Mouse (Mus musculus) megakaryocyte, embryonic 14.5 days (primary cell): Measurements from ENCODE around the gene Flvcr2. TPM values are rescaled to one million over a fixed set of nuclear protein-coding genes. Genes with fewer than 3 reads are reported as not detected.

Experiments used
- H3K27me3 ChIP-seq: replicated peaks from 2 replicates; pipeline ENCODE3; 2012; ENCODE audit warnings: inconsistent platforms
- H3K36me3 ChIP-seq: replicated peaks from 2 replicates; pipeline ENCODE3; 2012; ENCODE audit warnings: low read length, inconsistent platforms, mixed read lengths
- H3K4me1 ChIP-seq: 2 replicates; pipeline ENCODE4 v1.6.1; 2012; ENCODE audit warnings: inconsistent platforms
- H3K4me3 ChIP-seq: replicated peaks from 2 replicates; pipeline ENCODE3; 2012; ENCODE audit warnings: moderate library complexity, mild to moderate bottlenecking, inconsistent platforms
- H3K9me3 ChIP-seq: 2 replicates; pipeline ENCODE4 v1.6.1; 2012; ENCODE audit warnings: inconsistent platforms
- FLI1 ChIP-seq: IDR thresholded peaks from 2 replicates; pipeline ENCODE4 v1.6.1; 2012; ENCODE audit warnings: low read length, inconsistent platforms, mixed read lengths
- GATA1 ChIP-seq: IDR thresholded peaks from 3 replicates; pipeline ENCODE4 v1.6.1; 2012; ENCODE audit warnings: mixed read lengths, low read length, inconsistent platforms, borderline replicate concordance
- polyA plus RNA-seq: library from polyadenylated mRNA; stranded (reverse); fragments of >175 nt; gene quantifications from 2 replicates; pipeline ENCODE4 v1.2.3, GENCODE M21; 2012; ENCODE audit warnings: low replicate concordance; ENCODE audit not compliant: insufficient read depth

Flvcr2 gene
- polyA plus RNA-seq, 1 experiment = not detected

DNA sequence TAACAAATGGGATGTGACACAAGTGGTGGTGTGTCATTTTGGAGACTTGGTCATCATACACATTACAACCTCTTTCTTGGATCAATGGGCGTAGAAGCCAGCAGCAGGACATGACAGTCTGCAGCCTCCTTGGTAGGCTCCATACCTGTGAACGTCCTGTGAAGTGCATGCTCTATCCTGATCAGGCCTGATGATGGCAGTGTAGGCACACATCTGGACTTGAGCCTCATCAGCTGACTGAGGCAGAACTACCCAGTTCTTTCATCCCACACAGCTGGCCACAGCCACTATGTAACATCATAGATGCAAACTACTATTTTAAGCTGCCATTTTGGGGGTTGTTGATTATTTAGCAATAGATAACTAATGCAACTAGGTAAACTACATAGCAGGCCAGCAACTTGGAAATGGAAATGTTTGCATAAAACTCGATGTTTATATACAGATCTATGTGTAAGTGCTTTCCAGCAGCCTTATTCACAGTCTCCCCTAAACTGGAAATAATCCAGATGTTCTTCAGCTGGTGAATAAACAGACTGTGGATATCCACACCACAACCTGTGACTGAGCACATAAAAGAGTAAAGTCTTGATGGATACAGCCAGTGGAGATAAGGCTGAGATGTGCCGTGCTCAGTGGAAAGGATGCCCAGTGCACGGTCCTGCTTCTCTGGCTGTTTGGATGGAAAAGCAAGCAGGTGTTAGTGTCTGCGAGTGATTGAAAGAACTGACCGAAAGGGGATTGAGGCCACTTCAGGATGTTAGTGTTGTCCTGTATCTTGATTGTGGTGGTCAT is 102.0 kb downstream of the Flvcr2 start:
- Histone ChIP-seq H3K4me3 (no peak overlapping the region), H3K27me3 (no peaks in the 10 kb centered on the region), H3K36me3 (peaks cover 82% of the 10 kb centered on the region), H3K4me1 (peaks cover 8% of the 10 kb centered on the region), H3K9me3 (no peaks in the 10 kb centered on the region)
- TF ChIP-seq FLI1 (no peak), GATA1 (no peak)

DNA sequence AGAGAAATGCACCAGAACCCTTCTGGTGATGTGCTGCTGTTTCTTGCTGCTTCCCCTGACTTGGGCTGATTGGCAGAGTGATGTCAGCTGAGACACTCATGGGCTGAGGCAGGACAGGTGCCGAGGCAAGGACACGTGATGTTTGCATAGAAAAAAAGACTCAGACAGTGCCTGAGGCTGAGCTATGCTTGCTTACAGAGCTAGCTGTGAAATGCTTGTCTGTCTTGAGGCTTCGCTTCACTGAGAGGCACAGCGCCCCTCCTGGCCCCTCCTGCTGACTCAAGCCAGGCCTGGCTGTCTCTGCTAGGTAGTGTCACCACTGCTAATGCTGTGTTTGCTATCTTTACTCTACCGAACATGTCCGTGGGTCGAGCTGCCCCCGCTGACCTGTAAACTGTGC is 104.3 kb downstream of the Flvcr2 start:
- peaks cover 15% of the 10 kb centered on the region for H3K4me1 ChIP-seq
- H3K9me3 ChIP-seq = no peaks in the 10 kb centered on the region
- no peak overlapping the region for H3K4me3 ChIP-seq
- H3K27me3 ChIP-seq = no peaks in the 10 kb centered on the region
- H3K36me3 ChIP-seq = peaks cover 77% of the 10 kb centered on the region
- TF ChIP-seq GATA1 (no peak), FLI1 (no peak)

DNA sequence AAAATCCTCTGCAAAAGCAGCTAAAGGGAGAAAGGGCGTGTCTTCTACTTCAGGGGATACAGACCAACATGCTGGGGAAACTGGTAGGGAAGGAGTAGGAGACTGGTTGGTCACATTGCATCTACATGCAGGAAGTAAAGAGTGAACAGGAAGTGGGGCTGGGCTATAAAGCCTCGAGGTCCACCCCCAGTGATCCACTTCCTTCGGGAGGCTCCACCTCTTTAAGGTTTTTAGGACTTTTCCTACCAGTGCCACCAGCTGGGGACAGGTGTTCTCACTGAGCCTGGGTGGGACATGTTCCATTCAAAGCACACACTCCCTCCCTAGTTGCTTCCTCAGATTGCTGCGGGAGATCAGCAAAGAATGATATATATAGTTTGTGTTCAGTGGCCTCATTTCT is 107.5 kb downstream of the Flvcr2 start:
- no peaks in the 10 kb centered on the region for H3K9me3 ChIP-seq
- TF ChIP-seq GATA1 = no peak
- TF ChIP-seq FLI1 = no peak
- no peaks in the 10 kb centered on the region for H3K27me3 ChIP-seq

DNA sequence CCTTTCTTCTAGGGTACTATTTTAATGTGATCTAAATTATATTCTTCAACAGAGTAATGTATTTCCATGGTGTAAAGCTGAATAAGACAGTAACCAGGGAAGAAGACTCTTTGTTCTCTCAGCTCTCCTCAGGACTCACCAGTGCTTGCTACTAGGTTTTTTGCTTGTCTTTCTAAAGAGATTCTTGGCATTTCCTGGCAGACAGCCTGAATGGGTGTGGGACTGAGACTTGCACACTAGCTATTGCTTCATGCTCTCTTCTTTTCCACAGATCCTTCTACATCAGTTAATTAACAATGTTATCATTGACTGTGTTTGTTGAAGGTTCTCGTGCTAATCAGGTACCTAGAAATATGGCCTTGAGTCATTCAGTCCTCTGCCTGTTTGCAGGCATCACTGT is 107.9 kb downstream of the Flvcr2 start:
- Histone ChIP-seq H3K27me3 (no peaks in the 10 kb centered on the region), H3K4me3 (no peak overlapping the region), H3K36me3 (peaks cover 72% of the 10 kb centered on the region), H3K9me3 (no peaks in the 10 kb centered on the region), H3K4me1 (peaks cover 15% of the 10 kb centered on the region)
- no peak for TF ChIP-seq GATA1
- no peak for TF ChIP-seq FLI1

More for the DNA sequence above, 107.5 kb downstream of the Flvcr2 start:
- Histone ChIP-seq H3K36me3 (peaks cover 72% of the 10 kb centered on the region), H3K4me1 (peaks cover 15% of the 10 kb centered on the region), H3K4me3 (no peak overlapping the region)

DNA sequence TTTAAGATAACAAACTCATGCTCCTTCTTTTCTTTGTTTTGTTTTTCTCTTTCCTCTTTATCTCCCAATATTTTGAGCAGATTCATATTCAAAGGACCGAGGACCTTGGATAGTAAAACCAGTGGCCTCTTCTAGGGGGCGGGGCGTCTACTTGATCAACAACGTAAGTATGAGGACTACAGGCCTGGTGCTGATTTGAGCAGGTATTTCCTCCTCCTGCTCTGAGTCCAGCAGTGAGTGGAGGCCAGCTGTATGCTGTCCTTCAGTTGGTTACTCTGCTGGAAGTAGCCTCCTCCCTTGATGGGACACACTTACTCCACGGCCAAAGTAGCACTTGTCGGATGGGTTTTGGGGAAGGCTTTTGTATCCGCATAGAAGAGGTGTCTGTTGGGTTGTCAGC is 111.0 kb downstream of the Flvcr2 start:
- H3K36me3 ChIP-seq = peaks cover 64% of the 10 kb centered on the region
- no peaks in the 10 kb centered on the region for H3K9me3 ChIP-seq
- H3K4me3 ChIP-seq = no peak overlapping the region
- no peaks in the 10 kb centered on the region for H3K27me3 ChIP-seq
- TF ChIP-seq FLI1 (no peak), GATA1 (no peak)
- peaks cover 21% of the 10 kb centered on the region for H3K4me1 ChIP-seq

DNA sequence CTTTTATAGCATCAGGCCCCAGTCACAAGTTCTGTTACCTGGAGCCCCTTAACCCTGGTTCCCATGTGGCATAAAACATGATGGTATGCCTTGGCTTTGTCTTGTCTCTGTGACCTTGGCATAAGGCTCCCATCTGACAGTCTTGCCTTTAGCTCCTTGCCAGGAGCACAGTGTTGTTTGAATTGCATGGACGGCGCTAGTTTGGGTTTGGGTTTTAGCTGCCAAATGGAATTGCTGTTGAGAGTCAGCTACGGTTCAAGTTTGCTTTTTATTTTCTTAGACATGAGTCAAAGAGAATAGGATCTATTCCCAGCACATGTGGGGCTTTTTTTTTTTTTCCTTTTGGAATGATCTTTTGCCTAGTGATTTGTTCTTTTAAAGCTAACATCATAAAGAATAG is 112.8 kb downstream of the Flvcr2 start:
- peaks cover 66% of the 10 kb centered on the region for H3K36me3 ChIP-seq

DNA sequence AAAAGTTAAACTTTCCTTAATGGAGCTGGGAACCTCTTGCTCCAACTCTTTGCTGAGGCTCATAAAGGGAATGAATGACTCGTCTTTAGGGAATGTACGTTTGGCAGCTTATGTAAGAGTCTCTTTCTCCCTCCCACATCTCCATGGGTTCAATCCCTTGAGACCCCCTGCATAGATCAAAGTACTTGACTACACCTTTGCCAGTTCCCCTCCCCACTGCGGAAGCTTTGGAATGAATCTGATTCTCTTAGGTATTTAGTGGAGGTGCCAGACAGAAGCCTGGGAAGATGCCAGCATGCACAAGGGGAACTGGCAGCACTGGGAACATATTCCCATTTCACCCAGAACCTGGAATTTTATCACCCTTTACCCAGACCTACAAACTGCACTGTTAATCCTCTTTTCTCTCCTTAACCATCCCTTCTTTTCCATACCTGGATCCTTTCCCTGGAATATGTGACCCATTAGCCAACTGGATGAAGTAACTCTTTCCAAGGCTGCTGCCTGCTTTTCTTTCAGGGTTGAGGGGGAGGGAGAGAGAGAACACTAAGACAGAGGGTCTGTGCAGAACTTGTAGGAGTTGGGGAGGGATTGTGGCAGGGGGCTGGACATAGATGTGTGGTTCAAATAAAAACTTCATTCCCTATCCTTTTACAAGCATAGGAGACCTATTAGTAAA is 113.3 kb downstream of the Flvcr2 start:
- Histone ChIP-seq H3K4me3 (no peak overlapping the region), H3K27me3 (no peaks in the 10 kb centered on the region), H3K4me1 (peaks cover 11% of the 10 kb centered on the region), H3K36me3 (peaks cover 67% of the 10 kb centered on the region), H3K9me3 (no peaks in the 10 kb centered on the region)
- TF ChIP-seq GATA1 = no peak
- TF ChIP-seq FLI1 = no peak

More for the DNA sequence above, 112.8 kb downstream of the Flvcr2 start:
- Histone ChIP-seq H3K4me3 (no peak overlapping the region), H3K4me1 (peaks cover 11% of the 10 kb centered on the region), H3K27me3 (no peaks in the 10 kb centered on the region), H3K9me3 (no peaks in the 10 kb centered on the region)
- TF ChIP-seq GATA1 (no peak), FLI1 (no peak)

DNA sequence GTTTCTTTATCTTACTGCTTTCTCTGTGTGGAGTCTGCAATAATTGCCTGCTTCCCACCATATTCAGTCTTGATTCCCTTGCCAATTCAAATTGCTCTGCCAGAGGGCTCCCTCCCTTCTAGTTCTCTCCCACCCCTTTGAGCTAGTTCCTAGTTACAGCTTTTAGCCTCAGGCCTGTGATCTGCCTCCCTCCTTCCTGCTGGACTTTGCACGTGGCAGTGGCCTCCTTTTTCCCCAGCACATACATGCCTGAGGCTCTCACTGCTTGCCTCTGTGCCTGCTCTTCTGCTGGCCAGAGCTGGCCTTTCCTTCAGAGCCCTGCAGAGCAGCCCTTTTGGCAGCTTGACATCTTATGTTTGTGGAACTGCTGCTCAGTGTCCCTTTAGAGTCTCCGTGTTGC is 116.2 kb downstream of the Flvcr2 start:
- Histone ChIP-seq H3K27me3 (no peaks in the 10 kb centered on the region), H3K4me3 (no peak overlapping the region), H3K9me3 (no peaks in the 10 kb centered on the region), H3K4me1 (peaks cover 11% of the 10 kb centered on the region), H3K36me3 (peaks cover 53% of the 10 kb centered on the region)
- no peak for TF ChIP-seq FLI1
- no peak for TF ChIP-seq GATA1

Other genes starting within 250 kb of the Flvcr2 start
- gene Jdp2, start 147.5 kb upstream of the Flvcr2 start, polyA plus RNA-seq = 5.4 and 7.1 TPM in 2 replicates
- 27.1 and 31.7 TPM in 2 replicates for gene Batf, start 59.9 kb upstream of the Flvcr2 start, polyA plus RNA-seq
- gene Erg28, start 78.0 kb downstream of the Flvcr2 start, polyA plus RNA-seq = 4.6 TPM in 1 of 2 replicates, not detected in the other
- gene Ttll5, start 78.1 kb downstream of the Flvcr2 start, polyA plus RNA-seq = 5.8 and 6.6 TPM in 2 replicates